Mouse (Mus musculus) cerebellum, adult 2 months (tissue): ENCODE results near the gene 4930518I15Rik. TPM values are rescaled to one million over a fixed set of nuclear protein-coding genes. Genes with fewer than 3 reads are reported as not detected.
"Not testable (repeated sequence)": the region's sequence is repeated elsewhere in the genome, so short reads cannot be mapped to it uniquely, and the experiment has no call there.

Experiments used
- DNase-seq, 2 experiments: peaks; one replicate each; pipeline ENCODE4 v3.0.0; 2021
- H3K27ac ChIP-seq: fragments of 200-500 bp; 2 replicates; pipeline ENCODE4 v1.5.1; 2012; ENCODE audit warnings: low read length, control low read depth, inconsistent platforms; ENCODE audit not compliant: insufficient read depth
- H3K27me3 ChIP-seq: fragments of 200-500 bp; 2 replicates; pipeline ENCODE4 v1.6.1; 2012; ENCODE audit warnings: inconsistent platforms, mild to moderate bottlenecking, low read length, moderate library complexity; ENCODE audit not compliant: control insufficient read depth, insufficient read depth
- H3K4me1 ChIP-seq: fragments of 200-500 bp; 2 replicates; pipeline ENCODE4 v1.6.1; 2011; ENCODE audit warnings: low read length; ENCODE audit not compliant: control insufficient read depth, insufficient read depth
- H3K4me3 ChIP-seq: fragments of 200-500 bp; replicated peaks from 2 replicates; pipeline ENCODE3; 2011; ENCODE audit warnings: mild to moderate bottlenecking, low read depth, low read length, control low read depth; ENCODE audit not compliant: insufficient read depth
- CTCF ChIP-seq: fragments of 200-500 bp; IDR thresholded peaks from 2 replicates; pipeline ENCODE4 v1.5.1; 2011; ENCODE audit warnings: low read depth, mild to moderate bottlenecking, control low read depth, low read length, moderate library complexity, borderline replicate concordance; ENCODE audit not compliant: insufficient read depth
- POLR2A ChIP-seq: fragments of 200-500 bp; IDR thresholded peaks from 2 replicates; pipeline ENCODE4 v1.6.1; 2011; ENCODE audit warnings: low read length, control low read depth, borderline replicate concordance; ENCODE audit not compliant: insufficient read depth
- WGBS: fragments of 180-500 bp; shearing (Covaris S2); methylation state at CpG from one replicate; pipeline ENCODE4 v1.1.7; 2018; 5-methylcytosine and 5-hydroxymethylcytosine counted together
- polyA plus RNA-seq: library from polyadenylated mRNA; depleted of rRNA; stranded (reverse); fragments of >200 nt; gene quantifications from 2 replicates; pipeline ENCODE4 v1.2.3, GENCODE M21; 2012

4930518I15Rik gene
- polyA plus RNA-seq, 1 experiment, result 5.8 TPM

GRCm38 (mm10) chr2:156862772-156863486 lies 5.2 kb upstream of the 4930518I15Rik start, which contains the start of gene Rab5if:
Rab5if (plus strand) TSS chr2:156863128.
- TF ChIP-seq CTCF (peak; percentile 18; the same call in 1 of the 2 replicates), POLR2A (peak; percentile 54)
- no peaks in the 10 kb centered on the region for H3K27me3 ChIP-seq
- WGBS, result under 1% methylated on average over 96 of the region's 98 CpGs
- peak; percentile 98 for DNase-seq
- peak within 1 kb of the TSS; percentile 85 for H3K4me3 ChIP-seq
- H3K27ac ChIP-seq, result peak within 1 kb of the TSS; percentile 57
- peaks cover 9% of the 10 kb centered on the region; the same call in 1 of the 2 replicates for H3K4me1 ChIP-seq

- peak; percentile 49 for DNase-seq
- Histone ChIP-seq H3K4me3 (peak overlapping the region; percentile 76), H3K27me3 (no peaks in the 10 kb centered on the region), H3K27ac (peak overlapping the region; percentile 57), H3K4me1 (peaks cover 9% of the 10 kb centered on the region; the same call in 1 of the 2 replicates)
- WGBS, result under 1% methylated on average over 19 of the region's 19 CpGs
- TF ChIP-seq POLR2A (no peak), CTCF (no peak)
Observed at GRCm38 (mm10) chr2:156862041-156862717, 4.4 kb upstream of the 4930518I15Rik start.

- no peak for DNase-seq
- H3K27me3 ChIP-seq, result no peaks in the 10 kb centered on the region
- 51% methylated on average over 7 of the region's 7 CpGs for WGBS
Observed at GRCm38 (mm10) chr2:156858671-156859070, 925 bp upstream of the 4930518I15Rik start.

GRCm38 (mm10) chr2:156857385-156857791 lies 358 bp downstream of the 4930518I15Rik start:
- H3K27ac ChIP-seq, result no peak overlapping the region
- DNase-seq, result no peak
- WGBS, result 68% methylated on average over 3 of the region's 3 CpGs
- TF ChIP-seq POLR2A (no peak), CTCF (no peak)
- H3K4me3 ChIP-seq, result no peak overlapping the region
- no peaks in the 10 kb centered on the region; the same call in 1 of the 2 replicates for H3K4me1 ChIP-seq
- H3K27me3 ChIP-seq, result no peaks in the 10 kb centered on the region

More at GRCm38 (mm10) chr2:156858671-156859070, 925 bp upstream of the 4930518I15Rik start:
- H3K4me1 ChIP-seq, result no peaks in the 10 kb centered on the region; the same call in 1 of the 2 replicates
- TF ChIP-seq POLR2A, result no peak
- no peak for TF ChIP-seq CTCF
- no peak overlapping the region for H3K4me3 ChIP-seq
- H3K27ac ChIP-seq, result no peak overlapping the region

GRCm38 (mm10) chr2:156856311-156856710 lies 1.4 kb downstream of the 4930518I15Rik start:
- Histone ChIP-seq H3K4me3 (no peak overlapping the region), H3K27ac (no peak overlapping the region), H3K27me3 (no peaks in the 10 kb centered on the region), H3K4me1 (no peaks in the 10 kb centered on the region; the same call in 1 of the 2 replicates)
- TF ChIP-seq POLR2A, result no peak
- no peak for TF ChIP-seq CTCF
- WGBS, result 98% methylated on average over 1 of the region's 1 CpGs
- no peak for DNase-seq

GRCm38 (mm10) chr2:156853999-156854771 lies 3.6 kb downstream of the 4930518I15Rik start:
- 23% methylated on average over 13 of the region's 13 CpGs for WGBS
- H3K27ac ChIP-seq, result not testable (repeated sequence)
- peak; percentile 60 to 62 for DNase-seq

GRCm38 (mm10) chr2:156853584-156853983 lies 4.2 kb downstream of the 4930518I15Rik start:
- not testable (repeated sequence) for H3K27me3 ChIP-seq, H3K4me3 ChIP-seq, H3K4me1 ChIP-seq, H3K27ac ChIP-seq
- peak; percentile 22 to 45 for DNase-seq
- 10% methylated on average over 9 of the region's 13 CpGs for WGBS

More at GRCm38 (mm10) chr2:156853999-156854771, 3.6 kb downstream of the 4930518I15Rik start:
- peak; percentile 62; the same call in 1 of the 2 replicates for TF ChIP-seq CTCF
- H3K27me3 ChIP-seq, H3K4me1 ChIP-seq, H3K4me3 ChIP-seq: not testable (repeated sequence)
